Mouse (Mus musculus): Measurements from ENCODE around the gene Shc4.

Gene Shc4

DNA sequence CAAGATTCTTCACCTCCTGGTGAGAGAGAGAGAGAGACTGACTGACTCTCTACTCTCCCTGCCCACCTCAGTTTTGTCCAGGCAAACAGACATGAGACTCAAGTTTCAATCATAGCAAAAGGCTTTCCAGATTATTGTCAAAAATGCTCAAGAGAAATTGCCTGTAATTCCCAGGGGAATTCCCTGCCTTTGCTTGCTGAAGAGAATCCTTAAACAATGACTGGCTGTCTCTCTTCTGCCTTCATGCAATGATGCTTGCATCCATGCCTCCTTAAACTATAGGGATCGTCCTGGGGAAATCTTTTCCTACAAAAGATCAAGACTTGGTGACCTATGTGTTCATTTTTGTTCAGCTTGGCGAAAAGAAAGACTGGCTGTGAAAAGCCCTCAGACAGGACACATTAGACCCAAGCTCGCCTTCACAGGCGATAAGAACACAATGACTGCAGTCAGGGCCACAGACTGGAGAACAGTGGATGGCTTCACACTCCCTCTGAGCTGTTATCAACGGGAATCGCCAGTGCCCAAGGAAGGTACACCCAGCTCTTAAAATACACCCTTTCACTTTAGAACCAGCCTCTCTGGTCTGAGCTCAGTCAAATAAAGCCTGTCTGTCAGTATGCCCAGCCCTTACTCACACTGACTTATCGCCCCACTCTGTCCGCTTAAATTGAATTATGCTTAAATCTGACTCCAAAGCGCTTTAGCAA, 38.4 kb downstream of the Shc4 start:
- in situ Hi-C loops (cut with MboI, MseI): no loop called here

DNA sequence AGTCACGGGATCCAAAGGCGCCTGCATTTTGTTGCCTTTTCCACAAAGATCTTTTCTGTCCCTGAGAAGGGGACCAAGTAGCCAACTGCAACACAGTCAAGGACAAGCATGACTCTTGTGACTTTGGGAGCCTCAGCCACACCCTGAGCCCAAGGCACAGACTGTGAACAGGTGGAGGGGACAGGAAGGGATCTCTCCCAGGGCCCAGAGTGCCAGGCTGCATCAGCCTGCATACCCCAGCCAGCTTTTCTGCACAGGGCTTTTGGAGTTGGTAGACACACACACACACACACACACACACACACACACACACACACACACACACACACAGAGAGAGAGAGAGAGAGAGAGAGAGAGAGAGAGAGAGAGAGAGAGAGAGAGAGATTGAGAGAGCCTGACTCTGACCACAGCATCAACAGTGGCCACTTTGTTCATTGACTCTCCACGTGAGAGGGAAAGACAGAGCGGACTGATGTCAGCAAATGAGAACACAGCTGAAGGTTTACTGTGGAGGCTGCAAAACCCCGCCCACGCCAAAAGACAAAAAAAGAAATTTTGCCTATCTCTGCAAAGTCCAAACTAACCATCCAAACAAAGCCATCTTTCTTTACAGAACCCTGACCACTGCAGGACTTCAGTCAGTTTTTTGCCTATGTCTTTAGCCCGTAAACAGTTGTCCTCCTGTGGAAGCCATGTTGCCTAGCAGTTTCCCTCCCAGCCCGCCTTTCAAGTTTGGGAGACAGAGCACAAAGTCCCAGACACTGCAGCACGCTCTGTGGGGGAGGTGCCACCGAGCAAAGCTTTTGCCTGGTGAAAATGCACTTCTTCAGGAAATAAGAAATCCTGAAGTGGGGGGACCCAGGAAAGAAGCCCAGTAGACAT, 39.1 kb downstream of the Shc4 start:
- in situ Hi-C loops (cut with MboI, MseI): no loop called here

DNA sequence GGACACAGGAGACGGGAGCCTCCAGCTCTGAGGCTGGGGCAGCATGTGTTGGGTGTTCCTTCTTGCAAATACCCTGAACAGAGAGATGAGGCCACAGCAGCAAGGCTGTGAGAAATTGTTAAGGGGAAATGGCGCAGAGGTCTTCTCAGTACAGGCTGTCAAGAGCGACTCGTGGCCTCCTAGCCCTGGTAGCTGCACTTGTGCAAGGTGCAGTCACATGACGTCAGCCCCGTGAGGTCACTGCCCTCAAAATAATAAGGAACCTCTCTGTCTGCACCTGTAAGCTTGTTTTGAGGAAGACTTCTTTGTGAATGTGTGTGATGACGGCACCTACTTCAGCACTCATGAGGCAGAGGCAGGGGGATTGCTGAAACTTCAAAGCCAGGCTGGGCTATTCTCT, 40.1 kb downstream of the Shc4 start:
- in situ Hi-C loops (cut with MboI, MseI): no loop called here

DNA sequence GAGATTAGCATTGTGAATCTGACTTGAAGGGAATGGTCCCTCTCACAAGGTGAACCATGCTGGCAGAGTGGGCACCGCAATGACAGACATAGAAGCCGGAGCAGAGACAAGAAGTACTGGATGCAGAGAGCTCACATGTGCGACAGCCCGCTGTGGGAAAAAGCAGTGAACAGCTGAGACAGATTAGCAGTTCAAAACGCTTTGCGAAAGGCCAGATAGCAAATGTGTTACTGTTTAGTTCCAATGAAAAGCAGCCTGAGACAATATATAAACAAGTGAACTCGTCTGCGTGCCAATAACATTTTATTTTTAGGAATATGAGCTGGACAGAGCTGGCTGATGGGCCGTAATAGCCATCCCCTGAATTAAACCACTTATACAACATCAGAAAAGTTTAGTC, 42.1 kb downstream of the Shc4 start:
- in situ Hi-C loops (cut with MboI, MseI): no loop called here

DNA sequence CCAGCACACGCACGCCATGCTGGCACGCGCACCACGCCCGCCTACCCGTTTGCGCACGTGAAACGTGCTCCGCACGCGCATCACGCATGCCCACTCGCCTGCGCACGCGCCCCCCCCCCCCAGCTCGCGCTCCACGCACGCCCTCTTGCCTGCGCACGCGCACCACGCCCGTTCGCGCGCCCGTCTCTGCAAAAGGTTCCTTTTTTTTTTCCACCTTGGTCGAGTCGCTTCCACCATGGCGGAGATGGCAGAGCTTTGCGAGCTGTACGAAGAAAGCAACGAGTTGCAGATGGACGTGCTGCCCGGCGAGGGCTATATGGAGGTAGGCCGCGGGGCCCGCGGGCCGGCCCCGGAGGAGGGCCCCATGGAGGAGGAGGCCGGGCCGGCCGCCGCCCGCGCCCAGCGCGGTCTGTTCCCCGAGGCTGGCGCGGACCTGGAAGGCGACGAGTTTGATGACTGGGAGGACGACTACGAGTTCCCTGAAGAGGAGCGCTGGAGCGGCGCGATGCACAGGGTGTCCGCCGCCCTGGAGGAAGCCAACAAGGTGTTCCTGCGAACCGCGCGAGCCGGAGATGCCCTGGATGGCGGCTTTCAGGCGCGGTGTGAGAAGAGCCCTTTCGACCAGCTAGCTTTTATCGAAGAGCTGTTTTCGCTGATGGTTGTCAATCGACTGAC, 50.9 kb downstream of the Shc4 start, which contains the start of gene Eid1:
Eid1 (plus strand) TSS at position 139 of the 675 bp plus-strand sequence.
- in situ Hi-C loops (cut with MboI, MseI): no loop called here

DNA sequence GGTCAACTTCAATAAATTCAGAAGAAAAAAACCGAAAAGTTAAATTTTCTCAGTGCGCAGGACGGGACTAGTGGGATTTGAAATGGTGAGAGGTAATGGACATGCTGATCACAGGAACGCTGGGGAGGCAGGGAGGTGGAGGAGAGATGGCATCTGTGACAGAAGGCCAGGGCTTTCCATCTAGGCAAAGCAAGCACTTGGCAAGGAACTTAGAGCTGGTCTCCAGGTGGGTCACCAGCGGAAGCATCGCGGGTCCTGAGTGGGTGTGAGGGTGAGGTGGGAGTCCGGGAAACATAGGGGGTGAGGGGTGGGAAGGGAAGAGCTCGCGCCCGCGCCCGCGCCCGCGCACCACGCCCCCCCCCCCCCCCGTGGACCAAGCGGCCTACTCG, 51.4 kb downstream of the Shc4 start:
- in situ Hi-C loops (cut with MboI, MseI): no loop called here

DNA sequence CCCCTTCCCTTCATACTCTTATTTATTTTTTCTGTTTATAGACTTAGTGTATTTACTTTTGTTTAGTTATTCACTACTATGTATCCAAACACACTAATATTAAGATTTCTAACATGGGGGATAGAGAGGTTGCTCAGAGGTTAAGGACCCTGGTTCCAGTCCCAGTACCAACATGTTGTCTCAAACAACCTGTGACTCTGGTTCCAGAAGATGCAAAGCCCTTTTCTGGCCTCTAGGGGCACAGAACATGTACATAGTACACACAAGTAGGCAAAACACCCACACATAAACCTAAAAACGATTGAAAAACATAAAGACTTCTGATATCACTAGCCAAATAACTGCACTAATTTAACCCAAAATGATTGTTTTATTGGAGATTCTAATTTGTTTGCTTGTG, 53.1 kb downstream of the Shc4 start:
- in situ Hi-C loops (cut with MboI, MseI): no loop called here

DNA sequence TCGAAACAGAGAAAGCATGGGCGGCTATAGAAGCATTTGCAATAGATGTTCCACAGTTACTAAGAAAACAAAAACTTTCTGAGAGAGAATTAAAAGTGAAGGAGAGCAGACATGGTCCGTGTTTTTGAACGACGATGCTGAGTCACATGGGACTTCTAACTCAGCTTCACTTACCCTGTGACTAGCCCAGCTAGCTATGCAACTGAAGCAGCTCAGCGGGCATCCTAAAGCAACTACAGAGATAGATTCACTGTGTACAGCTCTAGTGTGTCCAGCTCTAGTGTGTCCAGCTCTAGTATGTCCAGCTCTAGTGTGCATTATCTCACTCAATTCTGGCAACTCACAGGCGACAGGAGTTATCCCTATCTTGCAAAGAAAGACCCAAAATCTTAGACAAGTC, 56.2 kb downstream of the Shc4 start:
- in situ Hi-C loops (cut with MboI, MseI): no loop called here

DNA sequence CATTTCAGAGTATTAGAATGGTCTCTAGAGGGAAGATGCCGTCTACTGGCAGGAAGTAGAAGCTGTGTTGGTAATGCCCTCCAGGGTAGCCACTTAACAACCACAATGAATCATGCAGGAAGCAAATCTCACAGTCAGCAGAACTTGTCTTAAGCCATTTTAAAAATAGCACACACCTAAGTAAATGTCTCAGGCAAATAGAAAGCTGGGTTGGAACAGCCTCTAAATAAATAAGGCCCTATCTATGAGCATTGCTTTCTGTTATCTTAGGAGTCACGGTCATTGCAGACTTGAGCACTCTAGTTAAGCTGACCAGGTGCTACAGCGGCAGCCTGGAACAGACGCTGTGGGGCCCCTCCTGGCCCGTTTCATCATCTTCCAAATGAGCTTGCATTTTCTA, 56.8 kb downstream of the Shc4 start:
- in situ Hi-C loops (cut with MboI, MseI): no loop called here

DNA sequence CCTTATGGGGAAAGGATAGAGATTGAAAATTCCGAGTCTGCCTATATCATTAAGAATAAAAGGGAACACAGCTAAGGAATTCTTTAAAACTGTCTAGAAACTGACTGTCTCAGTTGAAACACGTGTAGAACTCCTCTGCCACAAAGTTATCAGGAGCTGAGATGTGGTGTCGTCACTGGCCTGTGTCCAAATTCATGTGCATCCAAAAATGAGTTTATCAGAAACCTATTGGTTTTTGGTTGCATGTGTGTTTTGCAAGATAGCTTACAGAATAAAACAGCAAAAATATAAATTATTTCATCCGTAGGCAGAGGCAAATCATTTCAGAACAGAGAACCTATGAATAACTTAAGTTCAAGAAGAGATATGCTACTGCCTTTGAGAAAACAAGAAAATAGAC, 57.3 kb downstream of the Shc4 start:
- in situ Hi-C loops (cut with MboI, MseI): no loop called here

DNA sequence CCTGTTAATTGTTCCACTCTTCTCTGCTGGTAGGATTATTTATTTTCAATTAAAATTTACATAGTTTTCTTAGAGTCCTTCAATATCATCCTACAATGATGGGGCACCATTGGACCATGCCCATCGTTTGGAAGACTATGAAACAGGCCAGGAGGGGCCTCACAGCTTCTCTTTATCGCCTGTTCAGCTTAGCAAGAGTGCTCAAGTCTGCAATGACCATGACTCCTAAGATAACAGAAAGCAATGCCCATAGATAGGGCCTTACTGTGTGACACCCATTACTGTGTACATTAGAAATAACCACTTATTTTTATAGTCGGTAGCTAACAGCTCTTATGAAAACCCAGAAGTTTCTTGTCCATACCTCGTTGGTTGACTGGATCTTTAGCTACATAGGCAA, 58.0 kb downstream of the Shc4 start:
- in situ Hi-C loops (cut with MboI, MseI): no loop called here

DNA sequence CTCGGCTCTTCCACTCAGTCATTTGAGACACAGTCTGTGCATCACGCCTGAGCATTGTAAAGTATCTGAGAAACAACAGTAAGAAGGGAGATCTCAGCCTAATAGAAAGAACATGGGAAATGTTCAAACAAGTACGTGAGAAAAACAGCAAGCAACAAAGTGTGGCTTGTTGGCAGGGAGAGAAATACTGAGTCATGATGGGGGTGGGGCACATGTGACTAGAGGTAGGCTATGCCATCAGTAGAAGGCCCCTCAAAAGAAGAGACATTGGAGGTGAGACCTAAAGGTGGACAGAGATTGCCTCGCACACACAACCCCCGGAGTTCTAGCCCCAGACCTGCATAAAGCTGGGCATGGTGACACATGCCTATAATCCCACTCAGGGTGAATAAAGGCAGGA, 58.7 kb downstream of the Shc4 start:
- in situ Hi-C loops (cut with MboI, MseI): no loop called here

DNA sequence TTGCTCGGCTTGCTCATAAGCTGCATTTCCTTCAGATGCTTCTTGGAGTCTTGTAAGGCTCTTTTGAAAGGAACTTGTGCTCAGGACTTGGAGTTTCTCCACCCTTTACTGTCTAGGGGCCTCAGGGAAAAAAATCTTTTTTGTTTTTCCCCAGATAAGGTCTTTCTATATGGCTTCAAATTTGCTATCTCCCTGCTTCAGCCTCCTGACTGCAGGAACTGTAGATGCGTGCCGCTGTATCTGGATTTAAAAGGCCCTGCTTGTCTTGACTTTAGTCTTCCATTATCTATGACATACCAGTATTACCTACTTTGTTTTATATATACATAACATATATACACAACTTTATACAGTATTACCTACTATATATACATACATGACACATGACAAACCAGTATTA, 61.4 kb downstream of the Shc4 start:
- in situ Hi-C loops (cut with MboI, MseI): no loop called here

DNA sequence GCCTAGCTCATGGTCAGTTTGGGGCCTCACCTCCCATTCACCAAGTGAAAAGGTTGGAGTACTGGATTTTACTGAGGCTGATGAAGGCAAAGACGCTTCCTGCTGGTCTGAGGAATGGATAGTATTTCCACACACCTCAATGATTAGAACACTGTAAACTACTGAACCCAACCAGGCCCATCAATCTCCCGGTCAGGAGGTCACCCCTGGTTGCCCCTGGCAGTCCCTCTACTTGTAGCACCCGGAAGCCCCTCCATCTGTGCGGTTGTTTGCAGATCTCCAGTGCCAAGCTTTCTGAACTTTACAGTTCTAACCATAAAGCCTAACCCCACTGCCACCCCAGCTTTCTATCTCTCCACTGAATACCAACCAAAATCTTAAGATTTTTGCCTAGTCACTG, 62.8 kb downstream of the Shc4 start:
- in situ Hi-C loops (cut with MboI, MseI): no loop called here

DNA sequence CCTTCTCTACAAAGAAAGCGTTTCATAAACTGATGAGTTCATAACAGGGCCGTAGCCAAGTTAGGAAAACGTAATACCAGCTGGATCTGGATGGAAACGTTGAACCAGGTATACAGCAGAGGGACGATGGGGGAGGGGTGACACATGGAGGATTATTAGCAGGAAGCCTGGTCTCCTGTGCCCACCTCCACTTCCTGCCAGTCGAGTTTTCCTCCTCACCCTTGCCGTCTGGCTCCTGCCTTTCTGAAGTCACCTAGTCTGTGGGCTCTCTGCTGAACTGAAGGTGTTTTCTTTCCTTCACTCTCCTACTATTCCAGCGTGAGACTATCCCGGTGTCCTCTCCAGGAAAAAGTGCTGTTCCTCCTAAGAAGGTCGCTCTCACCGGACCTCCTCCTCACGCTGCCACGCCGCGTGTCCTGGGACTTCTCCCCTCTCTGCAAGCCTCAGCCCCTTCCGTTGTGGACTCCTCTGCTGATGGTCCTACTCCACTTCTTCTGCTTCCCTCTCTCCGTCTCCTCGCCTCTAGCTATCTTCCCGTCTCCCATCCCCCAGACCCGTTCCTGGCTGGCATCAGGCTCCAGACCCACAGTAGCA, 63.3 kb downstream of the Shc4 start:
- in situ Hi-C loops (cut with MboI, MseI): no loop called here

DNA sequence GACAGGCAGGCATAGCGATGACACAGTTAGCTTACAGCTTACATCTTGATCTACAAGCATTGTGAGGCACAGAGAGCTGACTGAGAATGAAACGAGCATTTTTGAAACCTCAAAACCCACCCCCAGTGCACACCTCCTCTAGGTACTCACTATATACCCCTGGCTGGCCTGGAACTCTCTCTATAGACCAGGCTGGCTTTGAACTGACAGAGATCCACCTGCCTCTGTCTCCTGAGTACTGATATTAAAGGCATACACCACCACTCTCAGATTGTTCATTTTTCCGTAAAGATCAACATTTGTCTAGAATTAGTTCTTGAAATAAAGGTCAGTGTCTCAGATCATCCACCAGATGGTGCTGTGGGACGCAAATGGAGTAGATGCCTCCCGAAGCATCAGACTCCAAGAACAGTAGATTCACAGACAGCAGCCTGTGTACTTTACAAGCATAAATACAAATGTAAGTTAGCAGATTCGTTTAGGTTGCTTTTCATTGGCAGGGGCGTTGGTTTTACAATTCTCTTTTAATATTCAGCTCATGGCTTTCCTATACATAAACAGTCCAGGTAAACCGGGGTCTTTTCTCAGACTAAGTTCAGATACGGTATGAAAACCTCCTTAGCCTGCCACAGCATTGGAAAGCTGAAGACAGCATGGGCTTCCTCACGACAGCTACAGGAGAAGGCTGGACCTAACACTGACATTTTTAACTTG, 64.0 kb downstream of the Shc4 start:
- in situ Hi-C loops (cut with MboI, MseI): no loop called here

DNA sequence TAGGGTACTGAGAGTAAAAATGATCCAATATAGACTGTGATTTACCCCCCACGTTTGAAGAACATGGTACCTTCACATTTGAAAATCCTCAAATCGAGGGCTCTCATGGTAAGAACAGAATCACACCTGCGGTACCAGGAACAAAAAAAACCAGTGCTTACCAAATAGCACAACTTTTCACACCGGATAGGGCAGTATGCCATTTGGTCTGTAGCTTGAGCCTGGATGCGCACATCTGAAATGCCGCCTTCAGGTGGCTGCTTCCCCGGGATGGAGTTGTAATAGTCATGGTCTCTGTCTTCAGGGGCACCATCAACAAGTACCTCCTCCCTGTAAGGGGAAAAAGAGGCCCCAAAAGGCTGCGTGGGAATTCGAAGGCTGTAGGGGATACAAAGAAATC, 68.6 kb downstream of the Shc4 start:
- in situ Hi-C loops (cut with MboI, MseI): no loop called here

DNA sequence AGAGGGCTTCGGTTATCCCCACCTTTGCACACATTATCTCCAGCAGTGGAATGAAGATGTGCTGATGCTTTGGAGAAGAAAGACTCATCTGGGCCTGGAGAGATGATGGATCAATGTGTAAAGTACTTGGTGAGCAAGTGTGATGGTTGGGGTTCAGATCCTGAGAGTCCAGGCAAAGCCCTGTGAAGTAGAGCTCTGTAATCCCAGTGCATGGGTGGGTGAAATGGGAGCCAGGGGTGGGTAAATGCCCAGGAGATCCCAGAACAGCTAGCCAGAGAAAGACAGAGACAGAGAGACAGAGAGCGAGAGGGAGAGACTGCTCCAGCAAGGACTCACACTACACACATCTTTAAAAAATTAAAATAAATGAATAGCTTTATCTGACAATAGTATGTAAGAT, 70.7 kb downstream of the Shc4 start:
- in situ Hi-C loops (cut with MboI, MseI): no loop called here

DNA sequence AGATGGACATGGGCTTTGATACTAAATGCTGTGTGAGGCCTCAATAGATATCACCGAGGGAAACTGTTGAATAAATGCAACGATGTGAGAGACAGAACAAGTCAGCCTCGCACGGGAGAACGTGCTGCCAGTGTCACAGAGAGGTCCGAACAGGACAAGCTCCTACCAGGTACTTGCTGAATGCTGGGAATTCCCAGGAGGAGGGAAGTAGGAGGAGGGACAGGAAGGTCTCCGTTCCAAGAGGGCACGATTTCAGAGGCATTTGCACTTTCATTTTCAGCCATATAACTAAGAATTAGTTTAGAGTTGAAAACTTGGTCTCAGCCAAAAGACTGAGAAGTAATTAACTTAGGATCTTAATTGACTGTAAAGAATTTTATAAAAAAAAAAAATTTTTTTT, 72.4 kb downstream of the Shc4 start:
- in situ Hi-C loops (cut with MboI, MseI): no loop called here

DNA sequence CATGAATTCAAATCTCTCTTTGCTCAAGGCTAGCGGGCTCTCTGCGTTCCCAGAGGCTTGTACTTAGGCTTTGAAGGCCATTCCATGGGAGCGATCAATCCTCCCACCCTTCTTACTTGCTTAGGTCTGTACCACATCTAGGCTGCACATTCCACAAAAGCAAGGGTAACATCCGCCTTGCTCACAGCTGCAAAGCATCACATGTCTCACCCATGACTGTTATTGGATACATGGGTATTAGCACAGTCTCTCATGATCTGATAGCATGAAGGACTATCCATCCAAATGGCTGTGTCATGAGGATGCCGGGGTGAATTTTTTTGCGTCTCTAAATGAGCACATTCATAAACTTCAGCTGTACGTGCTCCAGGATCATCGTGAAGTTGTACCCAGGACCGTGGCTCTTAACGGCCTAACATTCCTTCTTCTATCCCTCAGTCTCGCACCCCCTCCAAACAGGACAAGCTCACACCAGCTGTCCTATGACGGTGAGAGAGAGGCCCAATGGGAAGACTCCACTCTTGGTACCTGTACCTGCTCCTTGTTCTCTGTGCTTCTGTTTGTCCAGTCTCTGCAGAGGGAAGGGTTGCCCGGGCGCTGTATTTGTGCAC, 73.1 kb downstream of the Shc4 start:
- in situ Hi-C loops (cut with MboI, MseI): no loop called here

DNA sequence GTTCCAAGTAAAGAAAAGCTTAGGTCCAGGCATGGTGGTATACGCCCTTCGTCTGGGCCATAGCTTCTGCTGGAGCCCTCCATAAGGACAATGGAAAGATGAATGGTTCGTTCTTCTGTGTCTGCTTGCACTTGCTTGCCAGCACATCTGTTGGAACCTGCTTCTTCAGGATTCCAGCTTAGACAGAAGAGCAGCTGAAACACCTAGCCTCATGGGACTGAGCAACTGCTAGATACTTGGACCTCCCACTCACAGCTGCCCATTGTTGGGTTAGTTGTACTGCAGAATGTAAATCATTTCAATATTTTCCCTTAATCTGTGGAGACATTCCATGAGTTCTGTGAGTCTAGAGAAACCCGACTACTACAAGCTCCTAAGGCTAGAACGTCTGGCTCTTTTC, 73.9 kb downstream of the Shc4 start:
- in situ Hi-C loops (cut with MboI, MseI): no loop called here

Measured in T-helper 2 cell (primary cell).